Mouse (Mus musculus) CH12.LX (cell line): ENCODE measurements around the gene Grik2. TPM values are rescaled to one million over a fixed set of nuclear protein-coding genes. Genes with fewer than 3 reads are reported as not detected.

Experiments
- DNase-seq: peaks from one replicate; pipeline ENCODE4 v3.0.0-alpha.2; 2013; ENCODE audit errors: extremely low read depth
- H3K27ac ChIP-seq: 2 replicates; pipeline ENCODE4 v1.5.1; 2012; ENCODE audit warnings: low read depth, mild to moderate bottlenecking, control low read depth, moderate library complexity; ENCODE audit not compliant: insufficient read depth
- H3K27me3 ChIP-seq: replicated peaks from 2 replicates; pipeline ENCODE3; 2012; ENCODE audit warnings: inconsistent platforms
- H3K36me3 ChIP-seq, 2 experiments: replicated peaks in 1 of 2; 2 replicates each; pipeline versions ENCODE3 to v1.6.1; 2012; ENCODE audit warnings: inconsistent platforms in 1 of 2, low read length in 1 of 2, mild to moderate bottlenecking in 1 of 2, mixed read lengths in 1 of 2, moderate library complexity in 1 of 2; ENCODE audit not compliant: control insufficient read depth in 1 of 2, insufficient read depth in 1 of 2
- H3K4me1 ChIP-seq, 2 experiments: 2 replicates each; pipeline ENCODE4 v1.6.1; 2012; ENCODE audit warnings: inconsistent platforms in 1 of 2, moderate library complexity in 1 of 2; ENCODE audit not compliant: insufficient read depth in 2 of 2, control insufficient read depth in 1 of 2
- H3K4me2 ChIP-seq: 2 replicates; pipeline ENCODE4 v1.6.1; 2012; ENCODE audit warnings: low read depth, mild to moderate bottlenecking, control low read depth; ENCODE audit not compliant: poor library complexity, insufficient read depth, severe bottlenecking
- H3K4me3 ChIP-seq, 3 experiments: fragments of 150-350 bp in 1 of 3; sonication (generic) in 1 of 3; replicated peaks in 1 of 3; 2 replicates each; pipeline versions ENCODE3 to v1.5.1; 2011 to 2012; ENCODE audit warnings: low read depth in 2 of 3, low read length in 2 of 3, mild to moderate bottlenecking in 2 of 3, moderate library complexity in 2 of 3, control low read depth in 1 of 3, improper control_type of control experiment in 1 of 3, inconsistent platforms in 1 of 3, mixed read lengths in 1 of 3; ENCODE audit not compliant: poor library complexity in 1 of 3
- H3K79me2 ChIP-seq: replicated peaks from 2 replicates; pipeline ENCODE4 v1.6.1; 2012; ENCODE audit warnings: mild to moderate bottlenecking, moderate library complexity; ENCODE audit not compliant: control insufficient read depth, poor library complexity, insufficient read depth, severe bottlenecking; ENCODE audit errors: extremely low read depth
- H3K9ac ChIP-seq: 2 replicates; pipeline ENCODE4 v1.6.1; 2012; ENCODE audit warnings: low read depth, mild to moderate bottlenecking, control low read depth, moderate library complexity; ENCODE audit not compliant: insufficient read depth
- H3K9me3 ChIP-seq: replicated peaks from 2 replicates; pipeline ENCODE3; 2012; ENCODE audit warnings: low read length, inconsistent platforms, mixed read lengths
- GABPA ChIP-seq: IDR thresholded peaks from 2 replicates; pipeline ENCODE4 v1.6.1; 2012; ENCODE audit warnings: low read depth, low read length, improper control_type of control experiment, inconsistent platforms; ENCODE audit not compliant: insufficient replicate concordance
- JUN ChIP-seq: IDR thresholded peaks from 2 replicates; pipeline ENCODE4 v1.6.1; 2011; ENCODE audit warnings: low read depth, mild to moderate bottlenecking, low read length, improper control_type of control experiment, moderate library complexity; ENCODE audit not compliant: insufficient read depth
- KAT2A ChIP-seq: IDR thresholded peaks from 2 replicates; pipeline ENCODE4 v1.6.1; 2012; ENCODE audit warnings: low read length, improper control_type of control experiment, inconsistent platforms; ENCODE audit not compliant: insufficient replicate concordance
- MAX ChIP-seq: IDR thresholded peaks from 2 replicates; pipeline ENCODE4 v1.6.1; 2011; ENCODE audit warnings: low read length, improper control_type of control experiment
- MEF2A ChIP-seq: IDR thresholded peaks from 2 replicates; pipeline ENCODE4 v1.6.1; 2014; ENCODE audit warnings: low read depth, mild to moderate bottlenecking, inconsistent platforms, low read length, improper control_type of control experiment, borderline replicate concordance
- NELFE ChIP-seq: IDR thresholded peaks from 2 replicates; pipeline ENCODE4 v1.6.1; 2011; ENCODE audit warnings: low read depth, low read length, improper control_type of control experiment
- PAX5 ChIP-seq: IDR thresholded peaks from 2 replicates; pipeline ENCODE4 v1.6.1; 2012; ENCODE audit warnings: low read length, inconsistent platforms, mixed read lengths
- RAD21 ChIP-seq: IDR thresholded peaks from 2 replicates; pipeline ENCODE4 v1.6.1; 2011; ENCODE audit warnings: low read depth, mild to moderate bottlenecking, low read length, improper control_type of control experiment, moderate library complexity
- SIN3A ChIP-seq: IDR thresholded peaks from 2 replicates; pipeline ENCODE4 v1.6.1; 2012; ENCODE audit warnings: low read length, improper control_type of control experiment, inconsistent platforms
- TCF12 ChIP-seq: IDR thresholded peaks from 2 replicates; pipeline ENCODE4 v1.6.1; 2014; ENCODE audit warnings: low read depth, mild to moderate bottlenecking, inconsistent platforms, low read length, improper control_type of control experiment
- USF2 ChIP-seq: conservative IDR thresholded peaks from 2 replicates; pipeline ENCODE4 v1.6.1; 2011; ENCODE audit warnings: low read depth, low read length, improper control_type of control experiment
- ZKSCAN1 ChIP-seq: IDR thresholded peaks from 2 replicates; pipeline ENCODE4 v1.6.1; 2012; ENCODE audit warnings: low read depth, inconsistent platforms, low read length, improper control_type of control experiment, borderline replicate concordance
- ZMIZ1 ChIP-seq: IDR thresholded peaks from 2 replicates; pipeline ENCODE4 v1.6.1; 2012; ENCODE audit warnings: low read depth, mild to moderate bottlenecking, inconsistent platforms, low read length, improper control_type of control experiment
- dilution Hi-C: fragments of 300-500 bp; cut with MboI; formaldehyde crosslinking; loops from 2 replicates; pipeline ENCODE4 v1.14.3; 2020; ENCODE audit warnings: low sequenced_read_pairs; ENCODE audit not compliant: extremely low pct_unique_long_range_greater_than_20kb, extremely low pct_ligation_motif_present
- in situ Hi-C: fragments of 300-500 bp; cut with MboI; formaldehyde crosslinking; loops from 3 replicates; pipeline ENCODE4 v1.14.3; 2019; ENCODE audit warnings: low sequenced_read_pairs, low pct_ligation_motif_present, low pct_unique_long_range_greater_than_20kb, mixed read lengths
- polyA plus RNA-seq: library from polyadenylated mRNA; unstranded; fragments of >175 nt; gene quantifications from 2 replicates; pipeline ENCODE4 v1.2.1, GENCODE M21; 2012; ENCODE audit warnings: low read depth; ENCODE audit not compliant: insufficient read length
- total RNA-seq, 2 experiments: library from RNA; depleted of rRNA; stranded (reverse); fragments of 300-350 nt in 1 of 2; fragments of >200 nt in 1 of 2; gene quantifications; 2 replicates each; pipeline ENCODE4 v1.2.3; 2012 to 2014

The Grik2 gene
- total and polyA plus RNA-seq, 3 experiments = not detected

DNA sequence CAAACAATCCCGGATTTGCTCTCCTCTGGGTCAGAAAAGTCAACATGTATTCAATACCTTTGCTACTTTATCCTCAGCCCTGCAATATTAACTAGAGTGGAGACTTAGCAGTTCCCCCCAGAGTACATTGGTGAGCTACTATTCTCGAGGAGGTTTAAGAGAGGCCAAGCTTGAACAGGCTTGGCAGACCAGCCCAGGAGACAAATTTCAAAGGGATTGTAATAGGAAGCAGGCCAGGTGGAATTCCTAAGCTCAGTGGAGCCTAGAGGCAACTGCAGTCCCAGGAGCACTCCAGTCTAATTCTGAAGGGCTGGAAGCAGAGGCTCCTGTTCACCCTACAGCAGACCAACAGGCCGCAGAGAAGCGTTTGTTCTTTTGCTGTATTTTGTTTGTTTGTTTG is 1.1 kb upstream of the Grik2 start:
- in situ Hi-C loops = no loop called here
- DNase-seq = no peak
- H3K27ac ChIP-seq = no peak overlapping the region
- TF ChIP-seq ZMIZ1 = no peak
- TF ChIP-seq PAX5 = no peak
- TF ChIP-seq GABPA = no peak
- H3K9ac ChIP-seq = no peak overlapping the region
- no peaks in the 10 kb centered on the region for H3K36me3 ChIP-seq
- H3K4me2 ChIP-seq = no peak overlapping the region
- dilution Hi-C loops = no loop called here
- H3K27me3 ChIP-seq = no peaks in the 10 kb centered on the region
- H3K9me3 ChIP-seq = no peaks in the 10 kb centered on the region
- no peaks in the 10 kb centered on the region for H3K79me2 ChIP-seq
- H3K4me3 ChIP-seq = no peak overlapping the region
- H3K4me1 ChIP-seq = no peaks in the 10 kb centered on the region

DNA sequence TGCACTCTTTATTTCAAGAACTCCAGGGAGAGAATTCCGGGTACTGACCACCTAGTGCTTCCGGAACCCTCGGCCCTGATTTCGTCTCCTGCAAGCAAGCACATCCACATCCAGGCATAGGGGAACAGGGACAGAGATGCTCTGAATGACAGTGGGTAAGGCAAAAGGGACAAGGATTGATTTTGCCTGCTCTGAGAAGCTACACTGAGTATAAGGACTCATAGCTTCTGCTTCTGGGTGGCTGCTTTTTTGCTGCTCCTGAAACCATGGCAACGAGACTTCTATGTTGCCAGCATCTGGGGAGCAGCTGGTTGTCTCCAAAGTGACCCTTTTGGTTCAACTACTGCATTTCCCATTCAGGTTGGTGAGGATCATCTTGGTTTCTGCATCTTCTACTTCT is 348 bp upstream of the Grik2 start:
- dilution Hi-C loops = no loop called here
- H3K79me2 ChIP-seq = no peaks in the 10 kb centered on the region
- no peak for DNase-seq
- H3K27ac ChIP-seq = no peak overlapping the region
- H3K4me3 ChIP-seq = no peak overlapping the region
- H3K9me3 ChIP-seq = no peaks in the 10 kb centered on the region
- H3K9ac ChIP-seq = no peak overlapping the region
- TF ChIP-seq NELFE = no peak
- no peak for TF ChIP-seq SIN3A
- no peak for TF ChIP-seq KAT2A
- TF ChIP-seq MAX = no peak
- no peak for TF ChIP-seq RAD21
- H3K4me1 ChIP-seq = no peaks in the 10 kb centered on the region
- H3K36me3 ChIP-seq = no peaks in the 10 kb centered on the region
- H3K4me2 ChIP-seq = no peak overlapping the region
- in situ Hi-C loops = no loop called here
- H3K27me3 ChIP-seq = no peaks in the 10 kb centered on the region

DNA sequence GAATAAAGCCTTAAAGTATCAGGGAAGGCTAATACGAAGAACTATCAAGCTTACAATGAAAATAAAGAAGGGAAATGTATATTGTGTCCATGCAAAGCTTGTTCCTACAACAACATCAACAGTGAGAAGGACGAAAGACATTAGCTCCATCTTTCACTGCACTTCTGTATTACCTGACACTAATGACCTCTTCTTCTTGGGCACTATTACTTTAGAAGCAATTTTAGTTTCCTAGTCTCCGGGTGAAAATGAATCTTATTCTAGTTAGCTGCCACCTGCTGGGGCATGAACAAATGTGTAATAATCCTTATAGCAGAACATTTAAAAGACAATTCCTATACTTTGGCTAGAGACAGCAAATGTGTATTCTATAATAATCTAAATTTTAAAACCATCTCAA is 1.9 kb downstream of the Grik2 start:
- dilution Hi-C loops (no loop called here), in situ Hi-C loops (no loop called here)
- Histone ChIP-seq H3K27ac (no peak overlapping the region), H3K36me3 (no peaks in the 10 kb centered on the region), H3K4me3 (no peak overlapping the region), H3K4me2 (no peak overlapping the region), H3K9ac (no peak overlapping the region), H3K9me3 (no peaks in the 10 kb centered on the region), H3K27me3 (no peaks in the 10 kb centered on the region), H3K4me1 (no peaks in the 10 kb centered on the region), H3K79me2 (no peaks in the 10 kb centered on the region)
- DNase-seq = no peak
- no peak for TF ChIP-seq USF2
- TF ChIP-seq JUN = no peak
- no peak for TF ChIP-seq MEF2A
- TF ChIP-seq TCF12 = no peak
- TF ChIP-seq ZKSCAN1 = no peak
